Mouse (Mus musculus): ENCODE results near the gene Rgs9. TPM values are rescaled to one million over a fixed set of nuclear protein-coding genes. Genes with fewer than 3 reads are reported as not detected.
"Not testable (repeated sequence)": the region's sequence is repeated elsewhere in the genome, so short reads cannot be mapped to it uniquely, and the experiment has no call there.

The Rgs9 gene
- polyA plus RNA-seq (2014; fragmentation: Nextera tagmentation; extraction: Ambion mirVana): 1.6 and 1.7 TPM in 2 replicates

DNA sequence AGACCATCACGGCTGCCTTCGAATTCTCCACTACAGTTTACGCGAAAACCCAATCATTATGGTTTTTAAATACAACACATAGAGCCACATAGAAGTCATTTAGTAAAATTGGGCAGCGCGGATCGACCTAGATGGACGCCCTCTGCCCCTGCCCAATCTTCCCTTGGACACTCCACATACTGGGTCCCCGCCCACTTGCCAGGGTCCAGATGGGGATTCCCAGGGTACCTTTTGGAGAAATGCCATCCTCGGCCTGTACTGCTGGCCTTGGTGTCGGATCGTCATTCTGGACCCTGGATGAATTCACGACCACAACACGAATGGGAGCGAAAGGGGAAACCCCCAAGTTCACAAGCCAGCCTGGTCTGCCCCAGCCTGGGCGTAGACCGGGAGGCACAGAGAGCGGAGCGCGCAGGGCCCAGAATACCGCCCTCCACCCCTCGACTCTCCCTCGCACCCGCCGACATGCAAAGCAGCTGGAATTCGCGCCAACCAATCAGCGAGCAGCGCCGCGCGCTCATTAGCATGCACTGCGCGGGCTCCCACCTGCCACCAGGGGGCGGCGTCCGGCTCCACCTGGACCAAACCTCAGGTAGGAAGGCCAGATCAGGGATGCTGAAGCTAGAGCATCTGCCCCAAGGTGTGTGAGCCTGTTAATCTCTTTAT is at the start of gene Rgs9:
Gene Rgs9, minus strand, starts transcription at position 420 of the 666 bp plus-strand sequence.
- ATAC-seq (ENCODE audit: low FRiP score) (peak; percentile 98), DNase-seq (ENCODE audit: low spot score, missing footprints) (peak; percentile 97)
- Histone ChIP-seq H3K4me2 (peak within 1 kb of the TSS; percentile 51), H3K9ac (ENCODE audit: low read length) (peak within 1 kb of the TSS; percentile 51), H3K4me3 (ENCODE audit: low read depth, low read length) (peak within 1 kb of the TSS; percentile 31), H3K27me3 (ENCODE audit: control insufficient read depth, insufficient read depth, low read length) (no peaks in the 10 kb centered on the region; the same call in 1 of the 2 replicates), H3K4me1 (ENCODE audit: control insufficient read depth, insufficient read depth, low read length) (peaks cover 6% of the 10 kb centered on the region; the same call in 1 of the 2 replicates), H3K36me3 (ENCODE audit: control insufficient read depth, insufficient read depth, low read length) (no peaks in the 10 kb centered on the region), H3K9me3 (ENCODE audit: control insufficient read depth, low read length) (no peaks in the 10 kb centered on the region), H3K27ac (ENCODE audit: low read depth, low read length) (no peak within 1 kb of the TSS)
- 5% methylated on average over 37 of the region's 37 CpGs for WGBS

DNA sequence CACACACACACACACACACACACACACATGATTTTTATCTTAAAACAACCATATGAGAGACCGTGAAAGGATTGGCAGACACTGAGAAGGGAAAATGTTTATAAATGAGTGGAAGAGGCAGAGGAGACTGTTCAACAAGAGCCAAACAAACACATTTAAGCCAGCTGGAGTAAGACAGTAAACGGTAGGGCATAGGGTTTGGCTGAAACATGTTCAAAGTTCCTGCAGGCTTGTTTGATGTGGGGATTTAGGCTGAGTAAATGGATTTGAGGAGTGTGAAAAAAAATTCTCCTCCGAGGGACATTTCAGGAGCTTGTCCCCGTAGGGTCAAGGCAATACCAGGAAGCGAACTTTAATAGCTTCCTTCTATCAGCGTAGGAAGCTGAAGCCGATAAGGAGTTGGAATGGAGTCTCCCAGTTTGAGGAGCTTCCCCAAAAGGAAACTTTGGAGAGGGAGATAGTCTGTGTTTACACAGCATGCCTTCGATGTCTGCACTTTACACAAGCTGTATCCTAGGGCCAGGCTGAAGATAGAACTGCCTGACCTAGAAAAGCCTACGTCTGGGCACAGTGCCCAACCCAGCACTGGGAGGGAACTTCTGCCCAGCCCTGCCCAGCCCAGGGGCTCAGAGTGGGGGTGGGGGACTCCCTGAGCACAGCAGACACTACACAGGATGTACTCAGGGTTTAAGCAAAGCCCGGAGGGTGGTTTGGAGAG is 49.5 kb upstream of the Rgs9 start:
- no peak overlapping the region for H3K9ac ChIP-seq (ENCODE audit: low read length)
- ATAC-seq (ENCODE audit: low FRiP score): no peak
- DNase-seq (ENCODE audit: low spot score, missing footprints): no peak
- WGBS: 76% methylated on average over 10 of the region's 10 CpGs
- no peaks in the 10 kb centered on the region for H3K4me1 ChIP-seq (ENCODE audit: control insufficient read depth, insufficient read depth, low read length)
- H3K4me2 ChIP-seq: no peak overlapping the region
- H3K9me3 ChIP-seq (ENCODE audit: control insufficient read depth, low read length): no peaks in the 10 kb centered on the region
- no peak overlapping the region for H3K4me3 ChIP-seq (ENCODE audit: low read depth, low read length)
- no peaks in the 10 kb centered on the region for H3K27me3 ChIP-seq (ENCODE audit: control insufficient read depth, insufficient read depth, low read length)
- no peaks in the 10 kb centered on the region for H3K36me3 ChIP-seq (ENCODE audit: control insufficient read depth, insufficient read depth, low read length)
- no peak overlapping the region for H3K27ac ChIP-seq (ENCODE audit: low read depth, low read length)

GRCm38 (mm10) chr11:109343991-109344599 is 46.2 kb upstream of the Rgs9 start:
- ATAC-seq (ENCODE audit: low FRiP score) (no peak), DNase-seq (ENCODE audit: low spot score, missing footprints) (no peak)
- no peaks in the 10 kb centered on the region for H3K9me3 ChIP-seq (ENCODE audit: control insufficient read depth, low read length)
- H3K4me1 ChIP-seq (ENCODE audit: control insufficient read depth, insufficient read depth, low read length): no peaks in the 10 kb centered on the region
- H3K27me3 ChIP-seq (ENCODE audit: control insufficient read depth, insufficient read depth, low read length): no peaks in the 10 kb centered on the region
- H3K4me2 ChIP-seq: no peak overlapping the region
- WGBS: 31% methylated on average over 10 of the region's 10 CpGs
- H3K9ac ChIP-seq (ENCODE audit: low read length): no peak overlapping the region
- H3K4me3 ChIP-seq (ENCODE audit: low read depth, low read length): no peak overlapping the region
- H3K36me3 ChIP-seq (ENCODE audit: control insufficient read depth, insufficient read depth, low read length): no peaks in the 10 kb centered on the region
- no peak overlapping the region for H3K27ac ChIP-seq (ENCODE audit: low read depth, low read length)

DNA sequence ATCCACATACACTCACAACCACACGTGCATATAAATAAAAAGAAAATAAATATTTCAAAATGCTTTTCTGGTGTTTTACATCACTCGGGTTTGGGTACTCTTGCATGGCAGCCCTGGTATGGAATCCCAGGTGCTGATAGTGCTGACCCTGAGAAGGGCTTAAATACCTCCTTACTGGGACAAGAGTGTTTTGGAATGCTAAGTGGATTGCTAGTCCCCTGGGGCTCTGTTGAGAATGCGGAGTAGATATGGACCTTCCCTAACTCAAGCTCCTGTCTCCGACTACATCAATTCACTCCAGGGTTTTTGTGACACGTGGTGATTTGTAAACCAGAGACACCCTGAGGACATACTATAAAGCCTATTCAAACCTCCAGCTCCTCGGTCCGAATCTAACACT is 45.6 kb upstream of the Rgs9 start:
- Histone ChIP-seq H3K4me3 (ENCODE audit: low read depth, low read length) (no peak overlapping the region), H3K9ac (ENCODE audit: low read length) (no peak overlapping the region), H3K9me3 (ENCODE audit: control insufficient read depth, low read length) (no peaks in the 10 kb centered on the region), H3K27me3 (ENCODE audit: control insufficient read depth, insufficient read depth, low read length) (no peaks in the 10 kb centered on the region), H3K4me2 (no peak overlapping the region), H3K27ac (ENCODE audit: low read depth, low read length) (no peak overlapping the region), H3K4me1 (ENCODE audit: control insufficient read depth, insufficient read depth, low read length) (no peaks in the 10 kb centered on the region), H3K36me3 (ENCODE audit: control insufficient read depth, insufficient read depth, low read length) (no peaks in the 10 kb centered on the region)
- 29% methylated on average over 7 of the region's 7 CpGs for WGBS
- ATAC-seq (ENCODE audit: low FRiP score) (no peak), DNase-seq (ENCODE audit: low spot score, missing footprints) (no peak)

DNA sequence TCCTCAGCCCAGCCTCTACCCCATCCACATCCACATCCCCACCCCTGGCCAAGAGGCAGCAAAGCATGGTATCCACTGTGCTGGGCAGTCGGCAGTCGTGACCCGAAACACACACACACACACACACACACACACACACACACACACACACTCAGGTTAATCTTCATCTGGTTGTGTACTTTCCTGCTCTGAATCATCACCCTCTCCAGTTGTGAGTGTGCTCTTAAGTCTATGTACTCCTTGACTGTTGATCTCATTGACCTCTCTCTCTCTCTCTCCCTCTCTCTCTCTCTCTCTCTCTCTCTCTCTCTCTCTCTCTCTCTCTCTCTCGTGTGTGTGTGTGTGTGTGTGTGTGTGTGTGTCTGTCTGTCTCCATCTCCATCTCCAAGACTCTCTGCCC is 44.7 kb upstream of the Rgs9 start:
- H3K4me3 ChIP-seq (ENCODE audit: low read depth, low read length); ATAC-seq (ENCODE audit: low FRiP score); H3K9ac ChIP-seq (ENCODE audit: low read length); H3K27me3 ChIP-seq (ENCODE audit: control insufficient read depth, insufficient read depth, low read length); H3K4me1 ChIP-seq (ENCODE audit: control insufficient read depth, insufficient read depth, low read length); DNase-seq (ENCODE audit: low spot score, missing footprints); H3K9me3 ChIP-seq (ENCODE audit: control insufficient read depth, low read length); H3K36me3 ChIP-seq (ENCODE audit: control insufficient read depth, insufficient read depth, low read length); H3K4me2 ChIP-seq; H3K27ac ChIP-seq (ENCODE audit: low read depth, low read length): not testable (repeated sequence)
- WGBS: 93% methylated on average over 3 of the region's 4 CpGs

DNA sequence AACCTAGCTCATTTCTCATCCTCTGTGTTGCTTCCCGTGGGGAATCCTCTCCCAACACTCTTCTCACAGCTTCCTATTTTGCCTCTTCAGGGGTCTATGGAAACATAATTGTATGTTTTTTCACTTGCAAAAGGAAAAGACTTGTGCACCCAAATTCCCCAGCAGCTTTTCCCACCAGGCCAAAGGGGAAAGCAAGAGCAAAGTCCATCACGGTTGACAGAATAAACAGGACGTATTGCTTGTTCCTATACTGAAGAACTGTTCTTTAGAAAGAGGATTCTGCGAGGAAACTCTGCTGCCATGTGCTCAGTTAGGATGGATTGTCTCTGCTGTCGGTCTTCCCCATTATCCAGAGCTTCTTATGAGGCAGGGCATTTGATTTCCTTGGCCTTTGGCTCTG is 42.6 kb upstream of the Rgs9 start:
- Histone ChIP-seq H3K36me3 (ENCODE audit: control insufficient read depth, insufficient read depth, low read length) (no peaks in the 10 kb centered on the region), H3K9me3 (ENCODE audit: control insufficient read depth, low read length) (no peaks in the 10 kb centered on the region), H3K27me3 (ENCODE audit: control insufficient read depth, insufficient read depth, low read length) (no peaks in the 10 kb centered on the region), H3K27ac (ENCODE audit: low read depth, low read length) (no peak overlapping the region), H3K4me1 (ENCODE audit: control insufficient read depth, insufficient read depth, low read length) (no peaks in the 10 kb centered on the region), H3K9ac (ENCODE audit: low read length) (no peak overlapping the region), H3K4me2 (no peak overlapping the region), H3K4me3 (ENCODE audit: low read depth, low read length) (no peak overlapping the region)
- WGBS: 83% methylated on average over 5 of the region's 5 CpGs
- DNase-seq (ENCODE audit: low spot score, missing footprints) (no peak), ATAC-seq (ENCODE audit: low FRiP score) (no peak)

DNA sequence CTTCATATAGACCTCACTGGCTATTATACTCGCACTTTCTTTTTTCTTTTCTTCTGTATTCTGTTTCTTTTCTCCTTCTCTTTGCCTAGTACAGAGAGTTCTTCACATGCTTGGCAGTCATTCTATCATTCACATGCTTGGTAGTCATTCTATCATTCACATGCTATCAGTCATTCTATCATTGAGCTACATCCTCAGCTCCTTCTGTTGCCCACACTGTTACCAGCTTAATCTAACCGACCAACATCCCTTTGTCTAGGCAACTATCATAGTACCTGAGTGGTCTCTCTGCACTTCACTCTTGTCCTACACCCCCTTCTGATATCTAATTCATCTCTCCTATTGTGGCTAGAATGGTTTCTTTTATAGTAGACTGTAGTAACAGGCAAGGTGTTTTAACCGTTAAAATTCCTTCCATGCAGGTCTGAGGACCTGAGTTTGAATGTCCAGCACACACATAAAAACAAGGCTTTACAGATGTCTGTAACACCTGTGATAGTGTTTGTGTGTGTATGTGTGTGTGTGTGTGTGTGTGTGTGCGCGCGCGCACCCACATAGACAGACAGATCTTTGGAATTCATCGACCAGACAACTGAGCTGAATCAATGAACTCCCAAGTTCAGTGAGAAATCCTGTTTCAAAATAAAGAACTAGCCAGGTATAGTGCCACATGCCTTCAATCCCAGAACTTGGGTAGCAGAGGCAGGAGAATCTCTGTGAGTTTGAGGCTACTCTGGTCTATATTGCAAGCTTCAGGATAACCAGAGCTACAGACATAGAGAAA is 41.4 kb upstream of the Rgs9 start:
- no peak overlapping the region for H3K27ac ChIP-seq (ENCODE audit: low read depth, low read length)
- WGBS: 92% methylated on average over 8 of the region's 8 CpGs
- H3K4me3 ChIP-seq (ENCODE audit: low read depth, low read length): no peak overlapping the region
- H3K9me3 ChIP-seq (ENCODE audit: control insufficient read depth, low read length): no peaks in the 10 kb centered on the region
- H3K4me2 ChIP-seq: no peak overlapping the region
- ATAC-seq (ENCODE audit: low FRiP score) (no peak), DNase-seq (ENCODE audit: low spot score, missing footprints) (no peak)
- H3K27me3 ChIP-seq (ENCODE audit: control insufficient read depth, insufficient read depth, low read length): no peaks in the 10 kb centered on the region
- no peaks in the 10 kb centered on the region for H3K36me3 ChIP-seq (ENCODE audit: control insufficient read depth, insufficient read depth, low read length)
- H3K4me1 ChIP-seq (ENCODE audit: control insufficient read depth, insufficient read depth, low read length): no peaks in the 10 kb centered on the region
- no peak overlapping the region for H3K9ac ChIP-seq (ENCODE audit: low read length)

DNA sequence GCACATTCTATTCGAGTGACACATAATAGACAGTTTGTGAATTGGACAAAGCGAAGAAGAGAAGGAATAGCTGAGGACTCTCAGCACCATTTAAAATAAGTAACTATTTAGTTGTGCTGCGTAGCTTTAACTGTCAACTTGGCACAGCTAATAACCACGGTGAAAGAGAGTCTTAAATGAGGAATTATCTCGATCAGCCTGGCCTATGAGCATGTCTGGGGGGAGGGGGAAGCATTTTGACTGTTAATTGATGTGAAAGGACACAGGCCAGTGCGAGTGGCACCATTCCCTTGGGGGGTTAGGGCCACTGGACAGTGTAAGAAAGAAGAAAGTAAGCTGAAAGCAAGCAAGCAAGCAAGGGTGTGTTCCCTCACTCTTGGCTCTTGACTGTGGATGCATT is 38.0 kb upstream of the Rgs9 start:
- peaks cover 3% of the 10 kb centered on the region; the same call in 1 of the 2 replicates for H3K4me1 ChIP-seq (ENCODE audit: control insufficient read depth, insufficient read depth, low read length)
- DNase-seq (ENCODE audit: low spot score, missing footprints) (no peak), ATAC-seq (ENCODE audit: low FRiP score) (no peak)
- 65% methylated on average over 6 of the region's 6 CpGs for WGBS
- H3K27me3 ChIP-seq (ENCODE audit: control insufficient read depth, insufficient read depth, low read length): no peaks in the 10 kb centered on the region
- H3K9me3 ChIP-seq (ENCODE audit: control insufficient read depth, low read length): no peaks in the 10 kb centered on the region
- H3K36me3 ChIP-seq (ENCODE audit: control insufficient read depth, insufficient read depth, low read length): no peaks in the 10 kb centered on the region
- no peak overlapping the region for H3K27ac ChIP-seq (ENCODE audit: low read depth, low read length)
- no peak overlapping the region for H3K4me3 ChIP-seq (ENCODE audit: low read depth, low read length)
- no peak overlapping the region for H3K4me2 ChIP-seq
- H3K9ac ChIP-seq (ENCODE audit: low read length): no peak overlapping the region
